Mouse (Mus musculus): ENCODE measurements around the gene Prr22.

The Prr22 gene

GRCm38 (mm10) chr17:56761991-56762410 lies 8.0 kb upstream of the Prr22 start:
- DNase-seq: peak; percentile 87

- peak; percentile 83 for DNase-seq
Measured at GRCm38 (mm10) chr17:56762769-56763731, 7.0 kb upstream of the Prr22 start.

GRCm38 (mm10) chr17:56763741-56764250 lies 6.3 kb upstream of the Prr22 start:
- DNase-seq: no peak

GRCm38 (mm10) chr17:56764474-56765354 lies 5.3 kb upstream of the Prr22 start, which contains the start of gene Dus3l:
Dus3l (plus strand) TSS chr17:56764757.
- DNase-seq: peak; percentile 95

GRCm38 (mm10) chr17:56765431-56765830 lies 4.6 kb upstream of the Prr22 start:
- no peak for DNase-seq

- DNase-seq: no peak
Measured at GRCm38 (mm10) chr17:56766631-56767405, 3.2 kb upstream of the Prr22 start.

DNA sequence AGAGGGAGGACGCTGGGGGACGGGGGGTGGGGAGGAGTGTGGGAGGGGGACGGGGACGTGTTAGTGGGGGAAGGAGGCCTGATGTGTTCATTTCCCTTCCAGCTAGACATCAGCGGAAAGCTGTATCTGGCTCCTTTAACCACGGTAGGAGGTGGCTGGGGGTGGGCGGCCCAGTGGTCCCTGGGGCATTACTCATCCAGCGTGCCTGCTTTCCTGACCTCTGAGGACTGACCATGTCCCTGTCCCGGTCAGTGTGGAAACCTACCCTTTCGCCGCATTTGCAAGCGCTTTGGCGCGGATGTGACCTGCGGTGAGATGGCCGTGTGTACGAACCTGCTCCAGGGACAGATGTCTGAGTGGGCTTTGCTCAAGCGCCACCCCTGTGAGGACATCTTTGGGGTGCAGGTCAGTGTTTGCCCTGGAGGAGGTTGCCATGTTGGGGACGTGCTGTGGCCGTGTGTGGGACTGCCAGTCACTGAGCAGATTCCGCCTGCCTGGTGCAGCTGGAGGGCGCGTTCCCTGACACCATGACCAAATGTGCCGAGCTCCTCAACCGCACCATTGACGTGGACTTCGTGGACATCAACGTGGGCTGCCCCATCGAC lies 2.4 kb upstream of the Prr22 start:
- DNase-seq: no peak

- no peak for DNase-seq
Measured at GRCm38 (mm10) chr17:56768941-56769340, 1.1 kb upstream of the Prr22 start.

- DNase-seq: no peak
Measured at GRCm38 (mm10) chr17:56777568-56777967, 7.5 kb downstream of the Prr22 start.

DNA sequence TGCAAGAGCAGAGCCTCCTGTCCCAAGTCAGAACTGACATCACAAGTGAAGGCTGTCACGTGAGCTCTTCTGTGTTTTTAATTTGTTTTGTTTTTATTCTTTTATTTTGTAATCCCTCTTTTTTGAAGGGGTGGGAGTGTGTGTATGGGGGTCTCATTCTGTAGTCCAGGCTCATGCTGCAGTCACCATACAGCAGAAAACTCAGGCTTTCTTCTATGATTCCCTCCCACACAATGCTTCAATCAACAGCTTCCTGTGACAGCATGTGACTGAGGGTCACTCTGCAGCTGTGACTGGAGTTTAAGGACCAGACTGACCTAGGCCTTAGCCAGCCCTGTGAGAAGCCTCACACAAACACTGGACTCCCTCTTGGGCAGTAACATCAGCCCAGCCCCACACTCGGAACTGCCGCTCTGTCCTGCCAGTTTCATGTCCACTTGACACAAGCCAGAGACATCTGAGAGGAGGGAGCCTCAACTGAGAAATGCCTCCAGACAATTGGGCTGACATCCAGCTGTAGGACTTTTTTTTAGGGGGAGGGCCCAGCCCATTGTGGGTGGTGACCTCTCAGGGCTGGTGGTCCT lies 8.8 kb downstream of the Prr22 start:
- no peak for DNase-seq

- no peak for DNase-seq
Measured at GRCm38 (mm10) chr17:56780291-56780978, 10.4 kb downstream of the Prr22 start.

GRCm38 (mm10) chr17:56788886-56789285 lies 18.8 kb downstream of the Prr22 start:
- DNase-seq: no peak

GRCm38 (mm10) chr17:56789286-56789685 lies 19.2 kb downstream of the Prr22 start:
- DNase-seq: no peak

GRCm38 (mm10) chr17:56792588-56792987 lies 22.5 kb downstream of the Prr22 start:
- no peak for DNase-seq

GRCm38 (mm10) chr17:56793614-56794319 lies 23.7 kb downstream of the Prr22 start:
- no peak for DNase-seq

DNA sequence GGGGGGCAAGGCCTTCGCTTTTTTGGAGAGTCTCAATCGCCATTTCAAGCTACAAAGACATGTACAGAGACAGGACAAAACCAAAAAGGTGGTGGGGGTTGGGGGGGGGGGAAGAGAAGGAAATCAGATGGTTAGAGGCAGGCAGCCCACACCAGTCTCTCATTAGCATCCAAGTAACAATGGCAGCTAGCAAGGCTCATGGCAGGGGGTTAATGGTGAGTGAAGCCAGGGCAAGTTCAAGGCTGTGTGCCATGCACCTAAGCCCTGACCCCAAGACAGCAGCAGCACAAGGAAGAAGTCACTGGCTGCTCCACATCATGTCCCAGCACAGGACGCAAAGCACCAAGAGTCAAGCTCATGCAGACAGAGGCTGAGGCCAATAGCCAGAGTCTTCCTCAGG lies 29.2 kb downstream of the Prr22 start:
- no peak for DNase-seq

- no peak for DNase-seq
Measured at GRCm38 (mm10) chr17:56802065-56802464, 32.0 kb downstream of the Prr22 start.

- DNase-seq: no peak
Measured at GRCm38 (mm10) chr17:56804952-56805351, 34.9 kb downstream of the Prr22 start.

- no peak for DNase-seq
Measured at GRCm38 (mm10) chr17:56805784-56806183, 35.7 kb downstream of the Prr22 start.

DNA sequence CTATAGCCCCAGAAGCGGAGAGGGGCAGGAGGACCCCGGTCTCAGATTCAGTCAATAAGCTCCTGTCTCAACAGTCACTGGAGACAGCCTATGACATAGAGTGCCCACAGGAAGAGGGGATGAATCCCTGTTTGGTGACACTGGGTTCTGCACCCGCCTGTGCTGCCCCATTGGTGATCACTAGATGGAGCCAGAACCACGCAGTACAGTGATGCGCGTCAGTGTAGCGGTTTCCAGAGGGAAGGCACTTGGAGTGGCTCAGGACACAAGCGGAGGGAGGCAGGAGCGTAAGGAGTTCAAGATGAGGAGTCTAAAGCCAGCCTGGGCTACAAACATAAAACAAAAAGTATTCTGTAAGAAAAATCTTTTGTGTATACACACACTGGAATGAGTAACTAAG lies 38.5 kb downstream of the Prr22 start:
- DNase-seq: peak; percentile 86

Data from lung, postnatal 36 days (tissue).